Mouse (Mus musculus) neural tube, embryonic 13.5 days (tissue): ENCODE results near the gene Gpbar1. TPM values are rescaled to one million over a fixed set of nuclear protein-coding genes. Genes with fewer than 3 reads are reported as not detected.

Experiments used
- ATAC-seq: fragments of 200-750 bp; cut with Nextera tagmentation; 2 replicates; pipeline ENCODE4 v1.8.0; 2017; ENCODE audit warnings: low read depth, mild to moderate bottlenecking, moderate TSS enrichment, moderate library complexity
- H3K27ac ChIP-seq: fragments of 300-500 bp; sonication (generic); replicated peaks from 2 replicates; pipeline ENCODE4 v1.5.1; 2015; ENCODE audit warnings: moderate library complexity, mild to moderate bottlenecking, inconsistent platforms
- H3K27me3 ChIP-seq: fragments of 300-500 bp; sonication (generic); 2 replicates; pipeline ENCODE4 v1.6.1; 2015; ENCODE audit warnings: mild to moderate bottlenecking, inconsistent platforms
- H3K36me3 ChIP-seq: fragments of 300-500 bp; sonication (generic); 2 replicates; pipeline ENCODE4 v1.6.1; 2015; ENCODE audit warnings: mild to moderate bottlenecking, inconsistent platforms
- H3K4me1 ChIP-seq: fragments of 300-500 bp; sonication (generic); replicated peaks from 2 replicates; pipeline ENCODE4 v1.6.1; 2015; ENCODE audit warnings: inconsistent platforms
- H3K4me2 ChIP-seq: fragments of 300-500 bp; sonication (generic); 2 replicates; pipeline ENCODE4 v1.6.1; 2015; ENCODE audit warnings: inconsistent platforms, mild to moderate bottlenecking, moderate library complexity
- H3K4me3 ChIP-seq: fragments of 300-500 bp; sonication (generic); 2 replicates; pipeline ENCODE4 v1.5.1; 2015; ENCODE audit warnings: mild to moderate bottlenecking, inconsistent platforms
- H3K9ac ChIP-seq: fragments of 300-500 bp; sonication (generic); 2 replicates; pipeline ENCODE4 v1.6.1; 2015; ENCODE audit warnings: moderate library complexity, mild to moderate bottlenecking, inconsistent platforms
- H3K9me3 ChIP-seq: fragments of 300-500 bp; sonication (generic); 2 replicates; pipeline ENCODE4 v1.6.1; 2016; ENCODE audit warnings: inconsistent platforms
- WGBS: fragments of 180-500 bp; shearing (Covaris S2); methylation state at CpG from one replicate; pipeline ENCODE4 v1.1.7; 2015; 5-methylcytosine and 5-hydroxymethylcytosine counted together
- polyA plus RNA-seq: library from polyadenylated mRNA; unstranded; fragments of >200 nt; fragmentation: Nextera tagmentation; extraction: Ambion mirVana; gene quantifications from 2 replicates; pipeline ENCODE4 v1.2.1, GENCODE M21; 2015

Gene Gpbar1
- polyA plus RNA-seq, 1 experiment from 2014 or later = not detected

- 80% methylated on average over 1 of the region's 1 CpGs for WGBS
- Histone ChIP-seq H3K4me3 (no peak overlapping the region), H3K9me3 (no peaks in the 10 kb centered on the region), H3K4me2 (no peak overlapping the region), H3K4me1 (peaks cover 8% of the 10 kb centered on the region; the same call in 1 of the 2 replicates), H3K27me3 (no peaks in the 10 kb centered on the region), H3K9ac (no peak overlapping the region), H3K27ac (no peak overlapping the region), H3K36me3 (peaks cover 64% of the 10 kb centered on the region)
- no peak for ATAC-seq
Measured at GRCm38 (mm10) chr1:74248799-74249198, 29.6 kb upstream of the Gpbar1 start.

DNA sequence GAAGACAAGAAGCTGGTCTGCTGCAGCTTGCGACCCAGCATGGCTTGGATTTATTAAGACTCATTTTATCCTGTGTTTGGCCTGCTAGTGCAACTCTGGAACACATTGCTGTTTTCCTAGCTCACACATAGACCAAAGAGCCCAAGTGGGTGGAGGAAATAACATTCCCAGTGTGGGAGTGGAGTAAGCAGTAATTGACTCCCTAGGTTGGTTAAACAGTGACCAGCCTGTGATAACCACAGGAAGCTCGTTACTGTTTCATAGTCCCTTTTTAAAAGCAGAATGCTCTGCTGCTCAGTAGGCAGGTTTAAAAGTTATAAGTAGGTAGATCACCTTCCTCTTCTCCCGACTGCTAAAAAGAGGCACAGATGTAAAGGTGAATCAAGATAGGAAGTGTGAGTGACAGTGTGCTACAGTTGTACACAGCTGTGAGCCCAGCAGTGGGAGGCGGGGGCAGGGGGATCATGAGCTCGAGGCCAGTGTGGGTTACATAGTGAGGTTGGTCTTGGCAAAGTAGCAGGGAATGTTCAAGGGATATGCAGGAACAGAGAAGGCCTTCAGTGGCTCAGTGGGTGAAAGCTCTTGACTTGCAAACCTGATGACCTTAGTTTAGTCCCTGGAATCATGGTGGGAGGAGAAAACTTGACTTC, 28.9 kb upstream of the Gpbar1 start:
- Histone ChIP-seq H3K36me3 (peaks cover 71% of the 10 kb centered on the region), H3K9ac (no peak overlapping the region), H3K4me1 (peaks cover 8% of the 10 kb centered on the region; the same call in 1 of the 2 replicates), H3K9me3 (no peaks in the 10 kb centered on the region), H3K4me3 (no peak overlapping the region), H3K27me3 (no peaks in the 10 kb centered on the region), H3K4me2 (no peak overlapping the region), H3K27ac (no peak overlapping the region)
- WGBS = 78% methylated on average over 5 of the region's 5 CpGs
- ATAC-seq = no peak

DNA sequence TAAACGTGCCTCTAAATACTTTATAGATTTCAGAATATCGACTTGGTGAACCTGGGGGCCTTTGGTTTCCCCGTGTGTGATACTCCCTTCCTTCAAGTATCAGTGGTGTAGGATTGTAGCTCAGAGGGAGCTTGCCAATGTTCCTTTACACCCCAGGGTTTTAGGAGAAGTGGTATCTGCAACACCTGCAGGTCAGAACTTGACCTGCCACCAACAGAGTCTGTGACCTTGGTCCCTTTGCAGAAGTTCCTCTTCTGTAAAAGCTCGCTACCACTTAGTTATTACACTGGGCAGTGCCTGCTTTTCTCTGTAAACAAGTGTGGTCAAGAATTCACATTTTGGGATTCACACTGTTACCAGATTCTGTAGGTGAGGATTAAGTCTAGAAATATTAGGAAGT, 28.3 kb upstream of the Gpbar1 start:
- Histone ChIP-seq H3K4me3 (no peak overlapping the region), H3K27me3 (no peaks in the 10 kb centered on the region), H3K4me1 (peaks cover 3% of the 10 kb centered on the region; the same call in 1 of the 2 replicates), H3K9me3 (no peaks in the 10 kb centered on the region), H3K36me3 (peaks cover 77% of the 10 kb centered on the region), H3K9ac (no peak overlapping the region), H3K27ac (no peak overlapping the region), H3K4me2 (no peak overlapping the region)
- ATAC-seq = no peak
- 91% methylated on average over 4 of the region's 4 CpGs for WGBS

DNA sequence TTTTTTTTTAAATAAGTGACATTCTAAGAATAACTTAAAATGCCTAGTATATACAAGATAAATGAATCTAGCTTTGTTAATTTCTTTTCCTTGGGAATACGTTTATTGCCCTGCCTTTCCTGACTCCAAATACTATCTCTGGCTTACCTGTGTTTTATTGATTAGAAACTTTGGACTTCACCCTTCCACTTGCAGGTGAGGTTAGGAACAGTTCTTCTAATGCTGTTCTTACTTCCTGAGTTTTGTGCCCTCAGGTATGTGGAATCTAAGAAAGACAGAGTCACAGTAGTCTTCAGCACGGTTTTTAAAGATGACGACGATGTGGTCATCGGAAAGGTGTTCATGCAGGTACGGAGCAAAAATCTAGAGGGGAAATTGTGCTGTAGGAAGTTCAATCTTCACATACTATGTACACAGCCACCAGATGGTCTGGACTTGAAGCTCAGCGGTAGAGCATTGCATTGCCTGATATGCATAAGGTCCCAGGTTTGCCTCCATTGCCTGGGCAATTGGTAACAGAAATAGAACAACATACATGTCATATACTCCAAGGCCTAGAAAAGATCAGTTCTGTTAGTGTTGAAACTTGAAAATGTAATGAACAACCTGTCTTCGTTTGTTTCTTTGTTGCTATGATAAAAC, 22.5 kb upstream of the Gpbar1 start:
- Histone ChIP-seq H3K4me3 (no peak overlapping the region), H3K9ac (no peak overlapping the region), H3K27me3 (no peaks in the 10 kb centered on the region), H3K4me2 (no peak overlapping the region), H3K36me3 (peaks cover 92% of the 10 kb centered on the region), H3K4me1 (no peaks in the 10 kb centered on the region), H3K9me3 (no peaks in the 10 kb centered on the region), H3K27ac (no peak overlapping the region)
- ATAC-seq = no peak
- 98% methylated on average over 8 of the region's 8 CpGs for WGBS

DNA sequence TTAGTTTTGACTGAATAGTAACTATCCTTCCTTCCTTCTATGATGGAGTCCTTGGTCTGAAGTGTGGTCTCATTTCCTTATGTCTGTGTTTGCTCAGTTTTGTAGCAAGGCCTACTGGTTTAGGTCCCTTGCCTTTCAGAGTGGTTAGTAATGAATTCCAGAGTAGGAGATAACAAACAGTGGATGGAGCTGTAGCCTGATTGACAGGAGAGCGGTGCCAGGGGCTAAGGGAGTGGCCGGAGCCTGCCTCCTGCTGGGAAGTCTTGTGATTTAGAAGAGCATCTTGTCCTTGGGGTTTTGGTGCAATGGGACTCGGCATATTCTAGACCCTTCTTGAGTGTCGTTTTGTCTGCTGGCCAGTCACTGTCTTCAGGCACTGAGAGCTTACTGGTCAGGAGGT, 21.6 kb upstream of the Gpbar1 start:
- no peak overlapping the region for H3K4me3 ChIP-seq
- H3K9me3 ChIP-seq = no peaks in the 10 kb centered on the region
- H3K27me3 ChIP-seq = no peaks in the 10 kb centered on the region
- ATAC-seq = no peak
- H3K4me2 ChIP-seq = no peak overlapping the region
- peaks cover 92% of the 10 kb centered on the region for H3K36me3 ChIP-seq
- no peak overlapping the region for H3K27ac ChIP-seq
- H3K4me1 ChIP-seq = no peaks in the 10 kb centered on the region
- 87% methylated on average over 4 of the region's 4 CpGs for WGBS
- no peak overlapping the region for H3K9ac ChIP-seq

DNA sequence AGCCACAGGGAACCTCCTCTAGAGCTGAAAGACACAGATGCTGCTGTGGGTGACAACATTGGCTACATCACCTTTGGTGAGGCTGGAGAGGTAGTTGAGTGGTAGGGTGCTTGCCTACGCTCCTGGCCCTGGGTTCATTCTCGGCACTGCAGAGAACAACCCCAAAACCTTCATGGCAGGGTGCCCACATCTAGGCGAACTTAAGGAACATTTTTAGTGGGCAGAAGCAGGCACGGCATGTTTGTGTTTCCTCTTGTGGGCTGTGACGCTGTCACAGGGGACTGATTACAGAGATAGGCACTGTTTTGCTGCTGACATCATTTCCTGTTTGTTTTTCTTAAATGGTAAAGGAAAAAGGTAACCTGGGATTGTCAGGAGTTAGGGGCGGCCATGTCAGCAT, 15.8 kb upstream of the Gpbar1 start:
- H3K4me2 ChIP-seq = no peak overlapping the region
- no peaks in the 10 kb centered on the region for H3K27me3 ChIP-seq
- no peak overlapping the region for H3K27ac ChIP-seq
- 90% methylated on average over 6 of the region's 6 CpGs for WGBS
- H3K4me1 ChIP-seq = no peaks in the 10 kb centered on the region
- H3K9me3 ChIP-seq = no peaks in the 10 kb centered on the region
- no peak overlapping the region for H3K9ac ChIP-seq
- peaks cover 96% of the 10 kb centered on the region for H3K36me3 ChIP-seq
- no peak for ATAC-seq
- no peak overlapping the region for H3K4me3 ChIP-seq

- Histone ChIP-seq H3K4me1 (no peaks in the 10 kb centered on the region), H3K9ac (no peak overlapping the region), H3K9me3 (no peaks in the 10 kb centered on the region), H3K4me2 (no peak overlapping the region), H3K36me3 (peaks cover 62% of the 10 kb centered on the region), H3K4me3 (no peak overlapping the region), H3K27me3 (no peaks in the 10 kb centered on the region), H3K27ac (no peak overlapping the region)
- 91% methylated on average over 8 of the region's 8 CpGs for WGBS
- ATAC-seq = no peak
Measured at GRCm38 (mm10) chr1:74268750-74269149, 9.6 kb upstream of the Gpbar1 start.

DNA sequence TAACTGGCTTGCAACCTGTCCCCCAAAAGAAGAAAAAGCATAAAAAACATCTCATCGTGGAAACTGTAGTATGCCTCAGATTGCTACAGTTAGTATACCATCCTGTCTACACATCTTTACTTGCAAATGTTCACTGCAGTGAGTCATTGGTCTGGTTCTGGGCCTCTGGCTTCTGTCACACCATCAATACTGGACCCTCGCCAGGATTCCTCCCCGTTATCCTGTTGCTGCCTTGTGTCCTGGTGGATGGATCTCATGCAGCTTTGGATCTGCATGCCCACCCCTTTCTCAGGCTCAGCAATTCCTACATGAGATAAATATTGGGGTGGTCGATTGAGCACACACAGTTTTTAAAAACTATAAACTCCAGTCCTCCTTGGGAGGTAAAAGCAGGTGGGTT, 6.7 kb upstream of the Gpbar1 start:
- Histone ChIP-seq H3K9ac (no peak overlapping the region), H3K36me3 (peaks cover 32% of the 10 kb centered on the region), H3K27me3 (no peaks in the 10 kb centered on the region), H3K9me3 (no peaks in the 10 kb centered on the region), H3K4me3 (no peak overlapping the region), H3K4me1 (no peaks in the 10 kb centered on the region), H3K4me2 (no peak overlapping the region), H3K27ac (no peak overlapping the region)
- no peak for ATAC-seq
- WGBS = 81% methylated on average over 4 of the region's 4 CpGs

- Histone ChIP-seq H3K9me3 (no peaks in the 10 kb centered on the region), H3K4me2 (no peak overlapping the region), H3K4me1 (no peaks in the 10 kb centered on the region), H3K27me3 (no peaks in the 10 kb centered on the region), H3K36me3 (peaks cover 18% of the 10 kb centered on the region), H3K27ac (no peak overlapping the region), H3K4me3 (no peak overlapping the region), H3K9ac (no peak overlapping the region)
- WGBS = 37% methylated on average over 9 of the region's 9 CpGs
- ATAC-seq = no peak
Measured at GRCm38 (mm10) chr1:74275015-74275414, 3.3 kb upstream of the Gpbar1 start.

DNA sequence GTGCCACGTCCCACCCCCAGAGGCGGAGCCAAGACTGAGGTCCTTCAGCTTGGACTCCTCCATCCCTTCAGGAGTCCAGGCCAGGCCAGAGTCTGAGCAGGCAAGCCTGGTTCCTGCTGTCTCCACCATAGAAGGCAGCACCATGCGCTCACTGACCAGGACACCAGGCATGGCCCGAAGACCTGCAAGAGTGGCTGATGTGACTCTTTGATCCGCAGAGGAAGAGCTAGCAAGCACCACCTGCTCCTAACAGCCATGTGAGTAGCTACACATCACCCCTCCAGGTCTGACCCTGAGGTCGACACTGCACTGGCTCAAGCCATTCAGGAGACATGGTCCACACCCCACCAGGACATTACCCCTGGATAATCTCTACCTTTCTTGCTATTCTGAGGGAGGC, 1.3 kb upstream of the Gpbar1 start:
- no peaks in the 10 kb centered on the region for H3K27me3 ChIP-seq
- H3K4me2 ChIP-seq = no peak overlapping the region
- ATAC-seq = no peak
- no peak overlapping the region for H3K9ac ChIP-seq
- WGBS = 70% methylated on average over 6 of the region's 6 CpGs
- H3K4me3 ChIP-seq = no peak overlapping the region
- H3K9me3 ChIP-seq = no peaks in the 10 kb centered on the region
- no peaks in the 10 kb centered on the region for H3K4me1 ChIP-seq
- peaks cover 37% of the 10 kb centered on the region for H3K36me3 ChIP-seq
- H3K27ac ChIP-seq = no peak overlapping the region

- Histone ChIP-seq H3K9me3 (no peaks in the 10 kb centered on the region), H3K4me3 (no peak overlapping the region), H3K4me1 (peaks cover 8% of the 10 kb centered on the region), H3K27ac (no peak overlapping the region), H3K36me3 (peaks cover 46% of the 10 kb centered on the region), H3K4me2 (no peak overlapping the region), H3K27me3 (no peaks in the 10 kb centered on the region), H3K9ac (no peak overlapping the region)
- no peak for ATAC-seq
- 53% methylated on average over 8 of the region's 8 CpGs for WGBS
Measured at GRCm38 (mm10) chr1:74277883-74278537, 340 bp upstream of the Gpbar1 start.

DNA sequence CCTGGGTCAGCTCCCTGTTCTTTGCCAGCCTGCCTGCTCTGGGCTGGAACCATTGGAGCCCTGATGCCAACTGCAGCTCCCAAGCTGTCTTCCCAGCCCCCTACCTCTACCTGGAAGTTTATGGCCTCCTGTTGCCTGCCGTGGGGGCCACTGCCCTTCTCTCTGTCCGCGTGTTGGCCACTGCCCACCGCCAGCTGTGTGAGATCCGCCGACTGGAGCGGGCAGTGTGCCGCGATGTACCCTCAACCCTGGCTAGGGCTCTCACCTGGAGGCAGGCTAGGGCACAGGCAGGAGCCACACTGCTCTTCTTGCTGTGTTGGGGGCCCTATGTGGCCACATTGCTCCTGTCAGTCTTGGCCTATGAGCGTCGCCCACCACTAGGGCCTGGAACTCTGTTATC, 638 bp downstream of the Gpbar1 start:
- H3K36me3 ChIP-seq = peaks cover 49% of the 10 kb centered on the region
- H3K9me3 ChIP-seq = no peaks in the 10 kb centered on the region
- peaks cover 18% of the 10 kb centered on the region for H3K4me1 ChIP-seq
- H3K27me3 ChIP-seq = no peaks in the 10 kb centered on the region
- H3K4me2 ChIP-seq = no peak overlapping the region
- no peak overlapping the region for H3K4me3 ChIP-seq
- no peak for ATAC-seq
- H3K9ac ChIP-seq = no peak overlapping the region
- WGBS = 90% methylated on average over 11 of the region's 11 CpGs
- no peak overlapping the region for H3K27ac ChIP-seq
